Mouse (Mus musculus): ENCODE measurements at regions not wholly inside any gene's neighbourhood (a gene's known extent, or its start where the extent isn't known, plus 50 kb on each side); places are given as distances from the start of the nearest gene placed in this dataset.
"Not testable (repeated sequence)": the region's sequence is repeated elsewhere in the genome, so short reads cannot be mapped to it uniquely, and the experiment has no call there.

- DNase-seq = no peak
These were observed 742.0 kb downstream of the Kcna4 start for GRCm38 (mm10) chr2:108032301-108033013.

- DNase-seq = no peak
These were observed 743.1 kb downstream of the Kcna4 start for GRCm38 (mm10) chr2:108033328-108034182.

DNA sequence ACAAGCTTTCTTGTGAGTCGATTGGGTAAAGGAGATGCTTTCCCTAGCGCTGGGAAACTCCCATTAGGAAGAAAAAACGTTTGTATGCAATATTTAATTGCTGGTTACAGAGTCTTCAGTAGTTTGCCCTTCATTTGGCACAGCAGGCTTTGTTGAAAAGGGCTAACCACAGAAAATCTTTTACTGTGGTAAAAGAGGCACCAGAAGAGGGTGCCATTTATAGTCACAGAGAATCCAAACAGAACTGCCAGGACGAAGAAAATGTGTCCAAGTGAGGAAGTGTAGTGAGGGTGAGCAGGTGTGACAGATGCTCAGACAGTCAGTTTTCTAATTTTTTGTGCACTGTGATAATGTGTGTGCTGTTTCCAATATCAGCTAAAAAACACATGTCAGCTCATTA lies 744.4 kb downstream of the Kcna4 start:
- DNase-seq = no peak

GRCm38 (mm10) chr2:108042086-108042485 lies 751.6 kb downstream of the Kcna4 start:
- no peak for DNase-seq

- peak in 1 of 2 experiments; percentile 15 for DNase-seq
These were observed 754.4 kb downstream of the Kcna4 start for GRCm38 (mm10) chr2:108044885-108045284.

- DNase-seq = no peak
These were observed 755.6 kb downstream of the Kcna4 start for GRCm38 (mm10) chr2:108045997-108046396.

DNA sequence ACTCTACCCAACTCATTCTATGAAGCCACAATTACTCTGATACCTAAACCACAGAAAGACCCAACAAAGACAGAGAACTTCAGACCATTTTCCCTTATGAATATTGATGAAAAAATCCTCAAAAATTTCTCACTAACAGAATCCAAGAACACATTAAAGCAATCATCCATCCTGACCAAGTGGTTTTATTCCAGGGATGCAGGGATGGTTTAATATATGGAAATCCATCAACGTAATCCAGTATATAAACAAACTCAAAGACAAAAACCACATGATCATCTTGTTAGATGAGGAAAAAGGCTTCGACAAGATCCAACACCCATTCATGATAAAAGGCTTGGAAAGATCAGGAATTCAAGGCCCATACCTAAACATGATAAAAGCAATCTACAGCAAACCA lies 772.3 kb downstream of the Kcna4 start:
- DNase-seq = not testable (repeated sequence)

DNA sequence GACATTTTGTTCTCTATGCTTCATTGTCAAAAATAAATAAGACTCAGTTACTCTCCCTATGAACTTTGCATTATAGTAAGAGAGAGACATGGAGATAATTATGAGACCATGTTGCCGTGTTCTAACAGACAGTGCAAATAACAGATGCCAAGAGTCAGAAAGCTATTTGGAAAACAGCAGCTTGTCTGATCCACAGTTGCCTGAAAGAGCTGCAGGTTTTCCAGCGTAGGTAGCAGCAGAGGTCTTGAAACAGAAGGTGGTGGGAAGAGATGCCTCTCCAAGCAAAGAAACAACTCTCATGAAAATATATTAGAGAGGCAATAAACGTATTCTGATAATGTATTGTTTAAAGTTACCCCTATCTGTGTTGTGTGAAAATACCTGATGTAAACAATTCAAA lies 793.5 kb downstream of the Kcna4 start:
- peak in 1 of 2 experiments; percentile 11 for DNase-seq

- DNase-seq = no peak
These were observed 799.8 kb downstream of the Kcna4 start for GRCm38 (mm10) chr2:108090266-108090665.

- DNase-seq = no peak
These were observed 806.6 kb downstream of the Kcna4 start for GRCm38 (mm10) chr2:108097026-108097425.

GRCm38 (mm10) chr2:108110140-108110539 lies 819.7 kb downstream of the Kcna4 start:
- DNase-seq = no peak

DNA sequence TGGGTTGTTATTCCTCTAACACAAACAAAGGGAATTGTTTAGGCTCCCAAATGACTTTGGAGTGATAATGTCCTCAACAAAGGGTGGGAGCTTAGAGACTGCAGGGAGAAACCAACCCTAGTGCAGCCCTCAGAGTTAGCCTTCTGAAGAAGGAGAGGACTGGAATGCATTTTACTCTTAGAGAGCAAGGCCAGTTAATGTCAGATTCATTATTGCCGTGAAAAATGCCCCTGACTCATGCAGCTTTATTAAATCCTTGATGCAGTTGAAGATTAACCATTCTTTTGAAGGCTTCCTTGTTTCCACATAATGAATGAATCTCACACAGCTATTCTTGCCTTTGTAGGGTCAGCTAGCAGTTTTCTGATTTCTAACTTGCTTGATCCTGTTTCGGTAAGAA lies 855.3 kb downstream of the Kcna4 start:
- DNase-seq = no peak

DNA sequence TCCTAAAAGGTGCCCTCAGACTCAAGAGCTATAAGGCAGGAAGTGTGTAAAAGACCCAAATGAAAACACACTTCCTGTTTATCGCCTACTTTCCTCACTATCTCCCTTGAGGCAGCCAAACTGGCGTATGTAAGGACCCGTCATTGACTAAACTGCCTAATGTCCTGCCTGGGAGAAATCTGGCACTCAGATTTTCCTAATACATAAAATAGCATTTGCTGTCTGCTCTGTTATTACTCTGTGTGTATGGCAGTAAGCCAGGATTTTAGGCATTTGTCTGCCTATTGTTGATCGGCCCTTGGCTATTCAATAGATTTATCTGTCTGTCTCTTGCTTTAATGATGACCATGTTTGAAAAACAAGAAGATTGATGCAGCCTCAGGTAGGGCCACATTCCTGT lies 857.8 kb downstream of the Kcna4 start:
- no peak for DNase-seq

DNA sequence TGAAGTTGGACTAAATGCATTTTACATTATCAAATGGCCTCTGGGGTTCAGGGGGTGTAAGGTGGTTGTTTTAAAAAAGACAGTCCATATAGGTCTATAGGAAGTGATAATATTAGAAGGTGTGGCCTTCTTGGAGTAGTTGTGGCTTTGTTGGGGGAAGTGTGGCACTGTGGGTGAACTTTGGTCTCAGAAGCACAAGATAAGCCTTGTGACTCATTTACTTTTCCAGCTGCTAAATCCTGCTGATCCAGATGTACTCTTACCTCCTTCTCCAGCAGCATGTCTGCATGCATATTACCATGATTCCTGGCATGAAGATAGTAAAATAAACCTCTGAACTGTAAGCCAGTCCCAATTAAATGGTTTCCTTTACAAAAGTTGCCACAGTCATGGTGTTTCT lies 865.8 kb downstream of the Kcna4 start:
- no peak for DNase-seq

GRCm38 (mm10) chr2:108157731-108158130 lies 867.3 kb downstream of the Kcna4 start:
- no peak for DNase-seq

GRCm38 (mm10) chr2:108158311-108158710 lies 867.9 kb downstream of the Kcna4 start:
- no peak for DNase-seq

- no peak for DNase-seq
These were observed 870.4 kb downstream of the Kcna4 start for GRCm38 (mm10) chr2:108160865-108161264.

- no peak for DNase-seq
These were observed 874.6 kb downstream of the Kcna4 start for GRCm38 (mm10) chr2:108165085-108165484.
